Mouse (Mus musculus): ENCODE data around the gene Card10.

- no peak for TF ChIP-seq EP300 (IDR thresholded peaks at IDR 0.05; ENCODE audit: low read depth)
- no peak for TF ChIP-seq CTCF (IDR thresholded peaks at IDR 0.05; ENCODE audit: low read depth)
These were observed 25.5 kb upstream of the Card10 start for GRCm38 (mm10) chr15:78828315-78828714.
